Mouse (Mus musculus): Measurements from ENCODE around the gene Coa7. TPM values are rescaled to one million over a fixed set of nuclear protein-coding genes. Genes with fewer than 3 reads are reported as not detected.
"Not testable (repeated sequence)": the region's sequence is repeated elsewhere in the genome, so short reads cannot be mapped to it uniquely, and the experiment has no call there.

The Coa7 gene
- polyA plus RNA-seq, 1 experiment from 2014 or later: 46.6 TPM

- peaks cover 7% of the 10 kb centered on the region; the same call in 1 of the 2 replicates for H3K36me3 ChIP-seq
- no peak for ATAC-seq (ENCODE audit: insufficient number of reproducible peaks, low FRiP score)
- H3K9ac ChIP-seq: no peak overlapping the region
- peaks cover 22% of the 10 kb centered on the region for H3K4me1 ChIP-seq (replicated peaks)
- no peaks in the 10 kb centered on the region for H3K9me3 ChIP-seq (replicated peaks)
- no peak overlapping the region; the same call in 1 of the 2 replicates for H3K4me2 ChIP-seq
- H3K4me3 ChIP-seq: no peak overlapping the region
- H3K27me3 ChIP-seq (replicated peaks): no peaks in the 10 kb centered on the region
- WGBS: 39% methylated on average over 7 of the region's 7 CpGs
- no peak overlapping the region; the same call in 1 of the 2 replicates for H3K27ac ChIP-seq (ENCODE audit: poor library complexity, severe bottlenecking)
Observed at GRCm38 (mm10) chr4:108344631-108345083, 16.7 kb downstream of the Coa7 start.

GRCm38 (mm10) chr4:108345826-108346225 lies 17.9 kb downstream of the Coa7 start:
- H3K36me3 ChIP-seq: no peaks in the 10 kb centered on the region
- no peak overlapping the region for H3K27ac ChIP-seq (ENCODE audit: poor library complexity, severe bottlenecking)
- H3K27me3 ChIP-seq (replicated peaks): no peaks in the 10 kb centered on the region
- peaks cover 33% of the 10 kb centered on the region for H3K4me1 ChIP-seq (replicated peaks)
- 0 out of 2 replicates have a peak overlapping the region, but pooled peaks have one; percentile 0 for H3K9ac ChIP-seq
- H3K9me3 ChIP-seq (replicated peaks): no peaks in the 10 kb centered on the region
- no peak overlapping the region for H3K4me2 ChIP-seq
- no peak overlapping the region for H3K4me3 ChIP-seq
- WGBS: 50% methylated on average over 5 of the region's 5 CpGs
- ATAC-seq (ENCODE audit: insufficient number of reproducible peaks, low FRiP score): no peak

- Histone ChIP-seq H3K4me3 (no peak overlapping the region), H3K9me3 (replicated peaks) (no peaks in the 10 kb centered on the region), H3K36me3 (no peaks in the 10 kb centered on the region), H3K4me1 (replicated peaks) (peaks cover 43% of the 10 kb centered on the region), H3K9ac (no peak overlapping the region), H3K27me3 (replicated peaks) (no peaks in the 10 kb centered on the region), H3K27ac (ENCODE audit: poor library complexity, severe bottlenecking) (no peak overlapping the region), H3K4me2 (no peak overlapping the region)
- ATAC-seq (ENCODE audit: insufficient number of reproducible peaks, low FRiP score): no peak
- WGBS: 90% methylated on average over 5 of the region's 5 CpGs
Observed at GRCm38 (mm10) chr4:108347111-108347510, 19.2 kb downstream of the Coa7 start.

GRCm38 (mm10) chr4:108348256-108348875 lies 20.4 kb downstream of the Coa7 start:
- Histone ChIP-seq H3K36me3 (no peaks in the 10 kb centered on the region), H3K9me3 (replicated peaks) (no peaks in the 10 kb centered on the region), H3K9ac (peak overlapping the region; percentile 18; the same call in 1 of the 2 replicates), H3K27me3 (replicated peaks) (no peaks in the 10 kb centered on the region), H3K4me2 (no peak overlapping the region), H3K4me1 (replicated peaks) (peaks cover 43% of the 10 kb centered on the region), H3K4me3 (no peak overlapping the region), H3K27ac (ENCODE audit: poor library complexity, severe bottlenecking) (peak overlapping the region; percentile 81)
- WGBS: 25% methylated on average over 5 of the region's 5 CpGs
- ATAC-seq (ENCODE audit: insufficient number of reproducible peaks, low FRiP score): 0 out of 2 replicates have a peak, but pooled peaks have one; percentile 34

- Histone ChIP-seq H3K4me2 (no peak overlapping the region), H3K4me3 (no peak overlapping the region), H3K27me3 (replicated peaks) (no peaks in the 10 kb centered on the region), H3K9ac (no peak overlapping the region), H3K9me3 (replicated peaks) (no peaks in the 10 kb centered on the region), H3K4me1 (replicated peaks) (peaks cover 45% of the 10 kb centered on the region), H3K27ac (ENCODE audit: poor library complexity, severe bottlenecking) (peak overlapping the region; percentile 84), H3K36me3 (no peaks in the 10 kb centered on the region)
- no peak for ATAC-seq (ENCODE audit: insufficient number of reproducible peaks, low FRiP score)
- 86% methylated on average over 3 of the region's 3 CpGs for WGBS
Observed at GRCm38 (mm10) chr4:108349064-108349463, 21.1 kb downstream of the Coa7 start.

- Histone ChIP-seq H3K9ac (no peak overlapping the region), H3K36me3 (no peaks in the 10 kb centered on the region), H3K4me3 (no peak overlapping the region), H3K27ac (ENCODE audit: poor library complexity, severe bottlenecking) (peak overlapping the region; percentile 84), H3K4me1 (replicated peaks) (peaks cover 51% of the 10 kb centered on the region), H3K4me2 (peak overlapping the region; percentile 25; the same call in 1 of the 2 replicates), H3K27me3 (replicated peaks) (no peaks in the 10 kb centered on the region), H3K9me3 (replicated peaks) (no peaks in the 10 kb centered on the region)
- no peak for ATAC-seq (ENCODE audit: insufficient number of reproducible peaks, low FRiP score)
- 16% methylated on average over 8 of the region's 8 CpGs for WGBS
Observed at GRCm38 (mm10) chr4:108349836-108350547, 22.1 kb downstream of the Coa7 start.

- Histone ChIP-seq H3K4me1 (replicated peaks) (peaks cover 58% of the 10 kb centered on the region), H3K36me3 (no peaks in the 10 kb centered on the region), H3K9me3 (replicated peaks) (no peaks in the 10 kb centered on the region), H3K9ac (no peak overlapping the region), H3K27me3 (replicated peaks) (no peaks in the 10 kb centered on the region), H3K4me3 (no peak overlapping the region), H3K27ac (ENCODE audit: poor library complexity, severe bottlenecking) (peak overlapping the region; percentile 84), H3K4me2 (peak overlapping the region; percentile 25; the same call in 1 of the 2 replicates)
- ATAC-seq (ENCODE audit: insufficient number of reproducible peaks, low FRiP score): peak; percentile 85
- 4% methylated on average over 8 of the region's 8 CpGs for WGBS
Observed at GRCm38 (mm10) chr4:108350819-108351218, 22.9 kb downstream of the Coa7 start.

GRCm38 (mm10) chr4:108353591-108353990 lies 25.7 kb downstream of the Coa7 start:
- peaks cover 63% of the 10 kb centered on the region for H3K4me1 ChIP-seq (replicated peaks)
- H3K4me2 ChIP-seq; H3K27me3 ChIP-seq (replicated peaks); ATAC-seq (ENCODE audit: insufficient number of reproducible peaks, low FRiP score); H3K36me3 ChIP-seq; H3K27ac ChIP-seq (ENCODE audit: poor library complexity, severe bottlenecking); H3K9ac ChIP-seq; H3K4me3 ChIP-seq; H3K9me3 ChIP-seq (replicated peaks): not testable (repeated sequence)

GRCm38 (mm10) chr4:108357458-108357857 lies 29.5 kb downstream of the Coa7 start:
- Histone ChIP-seq H3K4me1 (replicated peaks) (peaks cover 58% of the 10 kb centered on the region), H3K36me3 (no peaks in the 10 kb centered on the region), H3K4me2 (no peak overlapping the region), H3K27me3 (replicated peaks) (no peaks in the 10 kb centered on the region), H3K9me3 (replicated peaks) (no peaks in the 10 kb centered on the region), H3K9ac (no peak overlapping the region), H3K27ac (ENCODE audit: poor library complexity, severe bottlenecking) (no peak overlapping the region), H3K4me3 (no peak overlapping the region)
- WGBS: 87% methylated on average over 8 of the region's 8 CpGs
- ATAC-seq (ENCODE audit: insufficient number of reproducible peaks, low FRiP score): no peak

- no peak for ATAC-seq (ENCODE audit: insufficient number of reproducible peaks, low FRiP score)
- Histone ChIP-seq H3K36me3 (no peaks in the 10 kb centered on the region), H3K4me2 (no peak overlapping the region), H3K27ac (ENCODE audit: poor library complexity, severe bottlenecking) (peak overlapping the region; percentile 87; the same call in 1 of the 2 replicates), H3K27me3 (replicated peaks) (no peaks in the 10 kb centered on the region), H3K4me1 (replicated peaks) (peaks cover 68% of the 10 kb centered on the region), H3K9me3 (replicated peaks) (no peaks in the 10 kb centered on the region), H3K4me3 (no peak overlapping the region), H3K9ac (no peak overlapping the region)
- WGBS: 31% methylated on average over 4 of the region's 4 CpGs
Observed at GRCm38 (mm10) chr4:108358498-108358897, 30.6 kb downstream of the Coa7 start.
